Mouse (Mus musculus): ENCODE results near the gene Etl4.

The Etl4 gene

DNA sequence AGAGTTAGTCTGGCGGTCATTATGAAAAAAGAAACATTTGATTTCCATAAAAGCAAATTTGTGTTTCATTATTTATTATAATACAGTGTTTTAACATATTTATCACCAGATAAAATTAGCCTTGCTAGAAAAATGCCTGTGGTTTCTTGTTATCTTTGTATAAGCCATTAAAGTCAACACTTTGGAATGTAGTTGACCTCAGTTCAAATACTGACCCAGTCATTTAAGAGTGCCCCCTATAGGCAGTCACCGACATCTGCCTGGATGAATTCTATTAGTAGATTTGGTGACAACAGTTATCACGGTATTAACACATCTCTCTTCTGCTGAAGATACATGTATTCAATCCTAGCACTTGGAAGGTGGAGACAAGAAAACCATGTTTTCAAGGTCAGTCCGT, 536.6 kb downstream of the Etl4 start:
- no peak for DNase-seq

DNA sequence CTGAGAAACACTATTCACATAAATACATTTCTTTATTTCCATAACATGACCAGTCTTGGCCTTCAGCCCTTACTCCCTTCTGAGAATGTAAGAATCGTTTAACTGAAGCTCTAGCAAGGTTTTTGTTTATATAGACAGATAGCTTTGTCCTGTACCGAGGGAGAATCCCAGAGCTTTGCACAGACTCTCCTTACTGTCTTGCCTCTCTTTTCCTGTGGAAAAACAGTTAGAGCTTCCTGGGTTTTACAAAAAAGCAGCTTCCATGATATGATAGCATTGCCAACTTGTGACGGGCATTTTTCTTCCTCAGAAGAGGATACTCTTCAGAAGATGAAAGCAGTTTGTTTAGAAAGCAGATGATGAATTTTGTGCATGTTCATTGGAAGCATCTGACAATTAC, 541.4 kb downstream of the Etl4 start:
- peak; percentile 43 for DNase-seq

DNA sequence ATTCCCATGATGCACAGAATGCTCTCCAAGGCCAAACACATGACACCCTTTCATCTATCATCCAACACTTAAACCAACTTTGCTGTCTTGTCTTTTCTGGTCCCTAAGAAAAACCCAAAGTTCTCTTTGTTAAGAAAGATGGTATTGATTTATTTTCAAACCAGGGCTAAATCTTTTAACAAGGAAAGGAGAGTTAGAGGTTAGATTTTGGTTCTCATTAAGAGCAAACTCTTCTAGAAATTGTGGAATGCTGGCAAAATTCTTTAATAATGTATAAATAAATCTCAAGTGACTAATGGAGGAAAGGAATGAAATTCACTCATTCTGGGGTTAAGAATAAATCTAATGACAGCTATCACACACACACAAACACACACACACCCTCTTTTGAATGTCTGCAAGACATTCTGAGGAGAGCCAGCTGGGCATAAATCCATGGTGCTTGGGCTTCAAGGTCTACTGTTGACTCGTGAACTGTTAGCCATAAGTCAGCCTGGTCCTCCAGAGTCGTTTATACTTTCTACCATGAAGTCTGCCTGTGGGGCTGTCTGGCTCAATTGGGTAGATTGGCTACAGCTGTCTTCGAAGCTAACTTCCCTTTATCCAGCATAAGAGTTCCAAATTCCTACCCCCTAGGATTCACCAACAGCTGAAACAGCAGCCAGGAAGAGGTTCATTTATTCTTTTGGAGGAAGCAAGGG, 544.1 kb downstream of the Etl4 start:
- DNase-seq = peak; percentile 6

DNA sequence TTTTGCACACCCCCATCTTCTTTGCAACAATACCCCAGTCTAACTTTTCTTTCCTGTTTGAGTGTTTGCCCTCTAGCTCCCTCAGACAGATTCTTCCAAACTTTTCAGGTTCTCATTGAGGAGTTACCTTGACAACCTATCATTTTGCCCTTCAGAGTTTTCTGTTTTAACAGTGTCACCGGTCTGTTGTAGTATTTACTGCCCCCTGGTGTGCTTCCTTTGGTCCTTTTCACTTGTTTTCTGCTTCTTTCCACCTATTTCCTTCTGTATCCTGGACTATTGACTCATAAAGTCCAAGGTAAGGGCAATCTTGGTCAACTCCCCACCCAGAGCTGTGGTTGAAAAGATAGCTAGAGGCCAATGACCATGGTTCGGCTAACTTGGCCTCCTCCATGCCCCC, 569.6 kb downstream of the Etl4 start:
- DNase-seq = no peak

DNA sequence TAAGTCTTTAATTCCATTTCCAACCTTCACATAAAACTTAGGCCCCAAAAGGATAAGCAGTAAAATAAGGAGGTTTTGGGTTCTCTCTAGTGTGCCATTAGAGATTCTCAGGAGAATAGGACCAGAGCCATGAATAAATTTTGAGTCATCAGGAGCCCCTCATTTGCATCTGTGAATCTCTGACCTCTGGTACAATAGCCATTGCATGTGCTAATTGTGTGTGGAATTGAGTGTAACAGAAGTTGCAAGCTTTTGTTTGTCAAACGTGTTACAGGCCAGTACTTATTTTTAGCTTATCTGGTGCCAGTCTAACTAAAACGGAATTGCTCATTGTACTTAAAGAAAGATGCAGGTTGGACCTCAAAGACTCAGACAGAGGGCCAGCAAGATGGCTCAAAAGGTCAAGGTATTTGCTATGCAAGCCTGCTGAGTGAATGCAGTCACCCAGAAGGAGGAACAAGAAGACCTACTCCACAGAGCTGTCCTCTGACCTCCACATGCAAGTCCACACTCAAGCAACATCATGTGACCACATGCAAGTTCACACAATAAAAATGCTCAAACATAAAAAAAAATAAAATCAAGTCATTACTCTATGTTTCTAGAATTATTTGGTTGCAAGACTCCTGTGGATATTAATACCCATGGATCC, 576.7 kb downstream of the Etl4 start:
- DNase-seq = no peak

DNA sequence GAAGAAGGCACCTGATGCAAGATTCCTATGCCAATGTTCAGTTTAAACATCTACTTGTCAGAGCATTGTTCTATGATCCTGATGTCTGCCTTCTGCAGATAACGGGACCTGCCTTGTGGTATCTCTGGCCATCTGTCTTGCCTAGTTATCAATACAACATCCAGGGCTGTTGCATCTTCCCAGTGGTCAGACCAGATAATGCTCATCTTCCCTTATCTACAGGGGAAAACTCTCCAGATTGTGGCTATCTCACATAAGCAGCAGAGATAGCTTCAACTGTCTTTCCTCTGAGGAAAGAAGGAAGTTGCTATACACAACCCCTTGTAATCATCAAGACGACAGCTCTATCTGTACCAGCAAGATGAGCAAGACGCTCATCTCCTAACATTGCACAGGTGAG, 579.5 kb downstream of the Etl4 start:
- no peak for DNase-seq

DNA sequence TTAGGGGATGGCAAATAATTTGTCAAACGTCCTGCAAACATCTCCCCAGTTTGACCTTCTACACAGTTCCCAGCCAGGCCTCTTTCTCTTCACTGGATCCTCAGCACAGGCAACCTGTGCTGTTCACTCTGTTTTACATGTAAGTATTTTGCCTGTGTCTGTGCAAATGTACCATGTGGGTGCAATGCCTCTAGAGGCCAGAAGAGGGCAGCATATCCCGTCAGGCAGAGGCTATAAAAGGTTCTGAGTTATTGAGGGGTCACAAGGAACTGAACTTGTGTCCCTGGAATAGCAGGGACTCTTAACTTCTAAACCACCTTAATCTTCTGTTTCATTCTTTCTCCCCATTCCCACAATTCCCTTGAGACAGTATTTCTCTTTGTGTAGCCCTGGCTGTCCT, 582.5 kb downstream of the Etl4 start:
- no peak for DNase-seq

DNA sequence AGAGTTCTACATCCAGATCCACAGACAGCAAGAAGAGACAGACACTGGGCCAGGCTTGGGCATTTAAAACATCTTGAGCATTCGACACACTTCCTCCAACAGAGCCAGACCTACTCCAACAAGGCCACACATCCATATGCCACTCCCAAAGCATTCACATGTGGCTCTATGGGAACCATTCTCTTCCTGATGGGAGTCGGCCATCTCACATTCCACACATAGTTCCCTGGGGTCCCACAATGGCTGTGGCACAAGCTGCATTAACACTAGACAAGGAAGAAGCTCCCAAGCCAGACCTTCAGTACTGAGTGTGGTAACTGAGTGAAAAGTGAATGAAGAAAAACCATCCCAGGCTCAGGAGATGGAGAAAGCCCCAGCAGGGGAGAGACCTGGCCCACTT, 584.2 kb downstream of the Etl4 start:
- no peak for DNase-seq

DNA sequence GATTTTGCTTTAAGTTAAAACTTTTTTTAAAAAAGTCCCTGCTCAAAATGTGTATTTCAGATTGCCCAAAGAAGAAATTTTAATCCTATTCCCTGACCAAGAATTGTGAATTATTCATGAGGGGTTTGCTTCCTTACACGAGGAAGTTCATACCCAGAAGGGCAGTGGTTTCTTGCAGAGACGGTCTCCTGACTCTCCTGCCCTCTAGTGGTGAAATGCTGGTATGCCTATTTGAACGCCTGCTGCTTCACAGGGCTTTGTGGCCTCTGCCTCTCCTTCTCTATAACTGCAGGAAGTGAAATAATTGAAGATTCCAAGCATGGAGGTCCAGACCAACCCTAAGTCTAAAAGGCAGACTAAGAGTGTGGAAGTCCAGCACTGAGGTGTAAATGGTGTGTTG, 585.1 kb downstream of the Etl4 start:
- peak; percentile 83 for DNase-seq

DNA sequence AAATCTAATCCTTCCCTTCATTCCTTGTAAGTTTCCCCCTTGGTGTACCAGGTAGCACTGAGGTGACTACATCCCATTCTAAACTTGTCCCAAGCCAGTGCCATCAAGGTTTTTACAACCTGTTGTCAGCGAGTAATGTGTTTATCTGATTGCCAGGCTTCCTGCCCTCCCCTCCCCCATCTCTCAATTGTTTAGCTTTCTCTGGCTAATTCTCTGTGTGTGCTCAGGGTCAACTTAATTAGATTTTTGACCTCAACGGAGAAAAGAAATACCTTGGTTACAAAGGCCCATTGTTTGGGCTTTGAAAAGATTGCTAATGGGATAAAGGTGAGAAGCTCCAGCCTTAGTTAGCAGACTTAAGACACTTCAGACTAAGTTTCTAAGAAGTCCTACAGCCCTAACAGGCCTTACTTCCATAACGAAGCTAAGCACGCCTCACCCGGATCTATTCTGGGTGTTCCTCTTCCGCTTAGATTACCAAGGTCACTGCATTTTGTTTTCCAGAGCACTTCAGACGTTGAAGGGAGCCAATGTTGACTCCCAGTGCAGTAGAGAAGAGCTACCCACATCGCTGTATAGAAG, 586.7 kb downstream of the Etl4 start:
- DNase-seq = no peak

DNA sequence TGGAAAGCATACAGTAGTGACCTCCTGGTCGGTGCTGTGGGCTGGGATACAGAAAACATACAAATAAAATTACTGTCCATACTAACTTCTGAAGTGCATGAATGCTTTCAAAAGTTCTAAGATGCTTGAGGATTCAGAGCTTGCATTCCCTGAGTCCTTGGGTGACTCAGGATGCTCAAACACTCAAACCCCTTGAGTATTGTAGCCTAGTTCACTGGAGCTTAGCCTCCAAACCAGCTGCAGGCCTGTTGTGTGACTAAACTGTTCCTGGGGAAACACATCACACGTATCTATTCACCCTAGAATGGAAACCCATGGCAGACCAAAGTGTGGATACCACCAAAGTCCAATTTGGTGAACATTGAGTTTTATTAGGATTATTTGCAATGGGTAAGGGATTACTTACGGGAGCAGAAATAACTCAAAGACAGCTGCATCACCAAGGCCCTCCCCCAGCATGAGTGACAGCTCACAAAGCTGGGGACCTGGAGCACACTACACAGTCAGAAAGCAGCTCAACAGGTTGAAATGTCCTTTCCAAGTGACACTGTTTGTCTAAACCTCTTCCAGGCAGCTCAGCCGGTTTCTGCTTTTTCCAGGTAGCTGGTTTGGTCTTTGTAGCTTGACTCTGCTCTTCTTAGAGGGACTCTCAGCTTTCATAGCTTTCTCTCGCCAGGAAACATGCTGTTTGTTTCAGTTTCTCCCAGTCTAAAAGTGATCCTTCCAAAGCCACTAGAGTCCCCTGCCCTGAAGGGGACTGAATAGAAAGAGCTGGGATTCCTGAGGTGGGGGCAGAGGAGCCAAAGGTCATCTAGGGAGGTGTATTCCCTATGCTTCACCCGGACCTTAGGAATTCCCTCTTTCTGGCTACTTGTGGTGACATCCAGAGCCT, 598.5 kb downstream of the Etl4 start:
- DNase-seq = no peak

DNA sequence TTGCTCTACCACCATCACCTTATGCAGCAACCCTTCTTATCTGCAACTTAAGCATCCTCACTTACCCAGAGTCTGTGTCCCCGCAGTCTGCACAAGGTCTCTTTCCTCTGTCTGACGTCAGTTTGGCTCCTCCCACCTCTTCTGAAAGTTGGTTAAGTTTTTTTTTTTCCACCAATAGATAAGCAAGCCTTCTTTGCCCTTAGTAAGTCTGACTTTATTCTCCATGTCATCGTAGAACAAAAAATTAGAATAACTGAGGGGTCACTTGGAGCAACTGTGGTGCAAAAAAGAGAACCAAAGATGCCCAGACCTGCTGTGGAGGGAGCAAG, 599.1 kb downstream of the Etl4 start:
- no peak for DNase-seq

DNA sequence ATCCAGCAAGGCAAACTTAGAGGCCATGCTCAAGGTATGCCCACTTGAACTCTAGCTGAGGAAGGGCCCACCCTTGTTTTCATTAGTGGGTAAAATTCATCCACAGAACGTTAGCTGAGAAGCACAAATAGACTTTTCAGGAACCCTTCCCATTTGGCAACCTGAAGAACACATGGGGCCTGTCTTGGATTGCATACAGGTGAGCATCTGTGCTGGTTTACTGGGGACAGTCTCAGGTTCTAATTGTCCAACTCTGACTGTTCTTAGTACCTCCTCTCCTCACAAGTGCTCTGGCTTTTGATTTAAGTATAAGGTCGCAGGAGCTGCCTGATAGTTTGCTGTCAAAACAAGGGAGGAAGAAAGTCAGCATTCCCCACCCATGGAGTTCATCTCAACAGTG, 600.5 kb downstream of the Etl4 start:
- no peak for DNase-seq

DNA sequence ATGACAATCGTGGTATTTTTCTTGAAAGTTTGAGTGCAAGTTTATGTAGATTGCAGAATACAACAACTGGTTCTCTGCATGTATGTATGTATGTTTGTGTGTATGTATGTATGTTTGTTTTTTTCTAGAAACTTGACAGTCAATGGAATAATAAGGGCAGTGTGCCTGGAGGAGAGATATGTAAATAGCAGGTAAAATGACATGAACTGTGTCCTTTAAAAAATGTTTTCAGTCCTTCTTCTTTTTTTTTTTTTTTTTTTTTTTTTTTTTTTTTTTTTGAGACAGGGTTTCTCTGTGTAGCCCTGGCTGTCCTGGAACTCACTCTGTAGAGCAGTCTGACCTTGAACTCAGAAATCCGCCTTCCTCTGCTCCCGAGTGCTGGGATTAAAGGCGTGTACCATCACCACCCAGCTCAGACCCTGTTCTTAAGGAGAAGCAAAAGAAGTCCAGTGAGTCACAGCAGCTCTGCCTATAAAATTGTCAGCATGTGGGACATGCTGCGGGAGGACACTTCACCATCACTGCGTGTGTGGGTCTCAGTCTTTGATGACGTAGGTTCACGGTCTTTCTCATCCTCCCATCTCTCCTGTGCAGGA, 606.8 kb downstream of the Etl4 start:
- no peak for DNase-seq

DNA sequence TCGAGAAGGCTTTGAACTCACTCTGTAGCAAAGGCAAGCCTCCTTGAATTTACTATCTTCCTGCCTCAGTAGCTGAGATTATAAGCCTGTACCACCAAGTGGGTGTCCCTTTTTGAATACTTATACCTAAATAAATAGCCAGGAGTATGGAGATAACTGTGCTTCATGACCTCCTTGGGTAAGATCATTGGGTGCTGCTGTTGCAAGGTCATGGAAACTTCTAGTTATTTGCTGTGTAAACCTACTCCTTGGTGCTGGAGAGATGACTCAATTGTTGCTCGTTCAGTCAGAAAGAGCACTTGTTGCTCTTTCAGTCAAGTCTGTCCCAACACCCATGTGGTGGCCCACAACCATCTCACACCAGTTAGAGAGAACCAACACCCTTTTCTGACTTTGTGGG, 608.3 kb downstream of the Etl4 start:
- no peak for DNase-seq

DNA sequence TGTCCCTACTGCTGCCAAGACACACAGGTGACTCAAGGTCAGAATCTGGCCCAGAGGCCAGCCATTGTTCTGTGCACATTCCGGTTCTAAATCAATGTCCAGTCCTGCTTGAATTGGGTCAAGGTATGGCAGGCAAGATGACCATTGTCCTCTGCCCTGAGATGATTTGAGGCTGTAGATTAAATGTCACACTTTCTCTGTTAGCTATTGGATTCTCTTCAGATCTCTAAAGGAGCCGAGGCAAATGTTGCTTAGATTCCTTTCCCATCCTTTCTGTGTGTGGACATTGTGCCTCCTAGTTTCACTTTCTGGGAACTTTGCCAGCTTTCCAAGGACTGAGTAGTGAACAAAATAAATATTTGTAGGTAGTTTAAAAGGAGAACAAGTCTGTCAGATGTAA, 608.9 kb downstream of the Etl4 start:
- DNase-seq = peak; percentile 58

DNA sequence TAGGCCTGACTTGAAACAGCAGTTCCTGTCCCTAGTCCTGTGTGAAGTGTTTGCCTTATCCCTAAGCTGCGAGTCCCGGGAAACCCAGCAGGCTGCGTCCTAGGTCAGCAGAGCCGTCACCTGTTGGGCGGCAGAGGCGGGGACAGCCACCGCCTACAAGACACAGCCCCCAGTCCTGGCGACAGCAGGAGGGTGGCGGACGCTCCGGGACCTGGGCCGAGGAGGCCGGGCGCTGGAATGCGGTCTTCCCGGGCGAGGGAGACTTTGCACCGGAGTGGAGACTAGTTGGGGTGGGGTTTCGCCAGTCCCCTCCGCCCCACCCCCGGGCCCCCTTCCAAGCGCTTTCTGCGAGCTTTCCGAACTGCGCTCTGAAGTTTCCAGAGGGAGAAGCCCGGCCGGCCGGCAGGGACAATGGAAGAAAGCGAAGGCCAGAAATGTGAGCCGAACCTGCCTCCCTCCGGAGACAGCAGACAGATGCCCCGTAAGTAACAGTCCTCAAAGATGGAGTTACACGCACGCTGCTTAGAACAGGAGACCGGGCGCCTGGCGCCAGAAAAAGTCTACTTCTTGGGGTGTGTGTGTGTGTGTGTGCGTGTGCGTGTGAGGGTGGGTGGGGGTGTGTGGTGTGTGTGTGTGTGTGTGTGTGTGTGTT, 610.0 kb downstream of the Etl4 start:
- DNase-seq = peak; percentile 81

DNA sequence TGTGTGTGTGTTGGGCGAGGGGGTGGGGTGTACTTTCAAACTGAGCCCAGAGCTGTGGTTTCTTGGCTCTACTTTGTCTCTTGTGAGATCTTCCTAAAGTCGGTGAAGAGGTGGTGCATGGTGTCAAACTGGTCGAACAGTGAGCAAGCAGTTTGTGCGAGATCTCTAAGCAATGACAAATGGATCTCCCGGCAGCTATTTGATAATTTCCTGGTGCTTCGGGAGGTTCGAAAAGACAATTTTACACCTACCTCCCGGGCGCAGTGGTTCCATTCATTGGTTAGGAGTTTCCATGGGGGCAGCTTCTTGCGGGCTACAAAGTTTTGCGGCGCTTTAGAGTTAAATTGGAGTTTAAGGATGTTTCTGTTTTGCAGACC, 610.5 kb downstream of the Etl4 start:
- DNase-seq = no peak

DNA sequence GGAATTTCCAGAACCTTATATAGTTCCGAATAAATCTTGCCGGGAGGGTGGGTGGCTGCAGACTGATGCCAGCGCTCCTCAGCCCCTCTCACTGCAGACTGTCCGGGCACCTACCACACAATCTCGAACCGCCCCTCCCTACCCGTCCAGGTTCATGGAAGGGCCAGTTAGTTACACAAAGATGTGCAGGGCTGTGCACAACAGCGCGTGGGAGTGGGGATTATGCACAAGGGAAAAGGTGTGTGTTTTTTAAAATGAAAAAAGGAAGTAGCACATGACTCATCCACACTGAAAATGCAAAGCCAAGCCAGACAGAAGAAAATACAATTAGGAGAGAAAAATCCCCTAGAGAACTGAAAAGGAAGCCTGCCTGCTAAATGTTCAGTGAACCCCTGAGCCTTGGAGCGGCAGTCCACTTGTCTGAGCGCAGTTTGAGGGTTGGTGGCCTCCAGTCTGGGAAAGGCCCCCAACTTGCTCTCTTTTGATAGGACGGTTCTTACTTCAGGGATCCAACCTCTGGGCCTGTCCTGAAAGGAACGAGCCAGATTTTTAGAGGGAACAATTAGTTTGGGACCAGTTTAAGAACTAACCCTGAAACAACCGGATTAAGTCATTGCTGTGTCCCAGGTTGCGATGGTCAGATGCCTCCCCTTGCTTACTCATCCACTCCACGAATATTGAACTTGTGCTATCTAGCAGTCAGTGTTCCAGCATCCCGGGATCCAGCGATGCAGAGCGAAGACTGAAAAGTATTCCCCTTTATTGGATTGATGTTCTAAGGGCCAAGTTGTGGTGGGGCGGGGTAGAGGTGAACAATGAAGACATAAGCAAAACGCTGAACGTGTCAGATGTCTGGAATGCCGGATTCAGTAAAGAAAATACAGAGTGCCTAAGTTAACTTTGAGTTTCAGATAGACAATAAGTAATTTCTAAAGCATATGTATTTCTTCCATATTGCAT, 611.3 kb downstream of the Etl4 start:
- peak; percentile 32 for DNase-seq

DNA sequence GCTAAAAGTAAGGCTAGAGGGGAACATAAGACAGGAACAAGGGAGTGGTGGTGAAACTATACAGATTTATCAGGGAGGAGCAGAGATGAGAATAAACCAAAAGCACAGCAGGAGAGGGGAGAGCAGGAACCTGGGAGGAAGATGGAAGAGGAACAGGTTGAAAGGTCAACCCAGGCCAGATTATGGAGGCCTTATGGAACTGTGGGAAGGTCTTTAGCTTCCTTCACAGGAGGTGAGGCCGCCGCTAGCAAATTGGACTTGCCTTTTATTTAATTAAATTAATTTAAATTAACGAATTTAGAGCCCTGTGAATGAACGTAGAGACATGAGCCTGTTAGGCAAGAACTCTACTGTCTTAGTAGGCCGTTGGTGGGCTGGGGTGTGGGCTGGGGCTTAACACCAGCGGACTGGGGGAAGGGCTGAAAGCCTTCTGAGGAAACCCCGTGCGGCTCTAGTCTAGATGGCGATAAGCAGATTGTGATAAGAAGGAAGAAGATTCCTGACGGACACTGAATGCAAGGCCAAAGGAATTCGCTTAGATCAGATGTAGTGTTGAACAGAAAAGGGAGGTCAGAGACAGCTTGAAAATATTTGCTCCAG, 612.2 kb downstream of the Etl4 start:
- no peak for DNase-seq

DNA sequence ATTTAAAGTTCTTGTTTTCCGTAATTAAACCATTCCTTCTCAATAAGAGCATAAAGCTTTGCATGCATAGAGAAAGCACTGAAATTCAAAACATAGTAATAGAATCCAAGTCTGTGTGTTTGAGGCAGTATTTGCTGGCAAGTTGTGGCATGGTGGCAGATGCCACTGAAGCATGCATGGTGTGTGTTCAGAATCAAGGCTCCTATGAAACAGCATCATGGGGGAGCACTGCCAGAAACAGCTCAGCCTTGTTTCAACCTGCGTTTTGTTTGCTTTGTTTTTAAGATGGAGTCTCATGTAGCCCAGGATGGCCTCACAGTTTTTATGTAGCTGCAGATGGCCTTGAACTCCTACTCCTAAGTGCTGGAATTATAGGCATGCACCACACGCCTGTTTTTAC, 614.1 kb downstream of the Etl4 start:
- no peak for DNase-seq

All from lung, postnatal 10 days (tissue).